16 mouse cellular contexts compared by ENCODE assay signal in genomic region chr8:46342272-46342671, GRCm38 (mm10). TPM values are rescaled to one million over a fixed set of nuclear protein-coding genes. Genes with fewer than 3 reads are reported as not detected.
DNase-seq lines count a peak whose midpoint lies in the region; ATAC-seq lines count a peak whose summit lies in the region.
"Had no signal": no experiment of that assay in that cellular context is flagged by ENCODE, and none has a peak within 500 bp of the region (broad histone marks: within the 10 kb centered on the region; RNA-seq: fewer than 3 reads in every experiment).

No protein-coding gene starts in this region.

- H3K4me2 ChIP-seq in embryonic facial prominence, embryonic 13.5 days = no peak overlapping the region
- H3K4me2 ChIP-seq in lung, embryonic 15.5 days = peak overlapping the region; percentile 36
- H3K4me2 ChIP-seq in stomach, embryonic 16.5 days (ENCODE audit: low read depth, low read length) = peak overlapping the region; percentile 25
- no peak overlapping the region for H3K4me2 ChIP-seq in hindbrain, embryonic 11.5 days (replicated peaks; ENCODE audit: low read depth, low read length)
- H3K4me2 ChIP-seq: forebrain, embryonic 15.5 days; liver, embryonic 13.5 days; neural tube, embryonic 13.5 days had no signal

- no peaks in the 10 kb centered on the region for H3K36me3 ChIP-seq in embryonic facial prominence, embryonic 13.5 days
- no peaks in the 10 kb centered on the region for H3K36me3 ChIP-seq in embryonic facial prominence, embryonic 10.5 days (replicated peaks)
- no peaks in the 10 kb centered on the region for H3K36me3 ChIP-seq in lung, embryonic 15.5 days
- H3K36me3 ChIP-seq in stomach, embryonic 16.5 days (ENCODE audit: control insufficient read depth, insufficient read depth, low read length) = no peaks in the 10 kb centered on the region
- H3K36me3 ChIP-seq in hindbrain, embryonic 11.5 days (ENCODE audit: control insufficient read depth, insufficient read depth, low read length) = no peaks in the 10 kb centered on the region
- H3K36me3 ChIP-seq: forebrain, embryonic 15.5 days; G1E; liver, embryonic 13.5 days; neural tube, embryonic 13.5 days had no signal

- H3K9me3 ChIP-seq in embryonic facial prominence, embryonic 13.5 days = no peaks in the 10 kb centered on the region
- no peaks in the 10 kb centered on the region for H3K9me3 ChIP-seq in embryonic facial prominence, embryonic 10.5 days
- H3K9me3 ChIP-seq in lung, embryonic 15.5 days = no peaks in the 10 kb centered on the region
- no peaks in the 10 kb centered on the region for H3K9me3 ChIP-seq in stomach, embryonic 16.5 days (replicated peaks; ENCODE audit: control insufficient read depth, low read length)
- no peaks in the 10 kb centered on the region for H3K9me3 ChIP-seq in hindbrain, embryonic 11.5 days (ENCODE audit: control insufficient read depth, low read length)
- H3K9me3 ChIP-seq: forebrain, embryonic 15.5 days; G1E; liver, embryonic 13.5 days; neural tube, embryonic 13.5 days had no signal

- no peaks in the 10 kb centered on the region for H3K4me1 ChIP-seq in embryonic facial prominence, embryonic 13.5 days
- peaks cover 6% of the 10 kb centered on the region for H3K4me1 ChIP-seq in embryonic facial prominence, embryonic 10.5 days
- peaks cover 7% of the 10 kb centered on the region; the same call in 1 of the 2 replicates for H3K4me1 ChIP-seq in lung, embryonic 15.5 days
- no peaks in the 10 kb centered on the region for H3K4me1 ChIP-seq in stomach, embryonic 16.5 days (ENCODE audit: control insufficient read depth, insufficient read depth, low read length)
- no peaks in the 10 kb centered on the region for H3K4me1 ChIP-seq in hindbrain, embryonic 11.5 days (replicated peaks; ENCODE audit: control insufficient read depth, insufficient read depth, low read length)
- H3K4me1 ChIP-seq: forebrain, embryonic 15.5 days; liver, embryonic 13.5 days; neural tube, embryonic 13.5 days had no signal

- no peaks in the 10 kb centered on the region for H3K27me3 ChIP-seq in embryonic facial prominence, embryonic 13.5 days
- H3K27me3 ChIP-seq in embryonic facial prominence, embryonic 10.5 days (replicated peaks; ENCODE audit: low read depth, poor library complexity, severe bottlenecking) = no peaks in the 10 kb centered on the region
- H3K27me3 ChIP-seq in lung, embryonic 15.5 days = no peaks in the 10 kb centered on the region
- H3K27me3 ChIP-seq in stomach, embryonic 16.5 days (ENCODE audit: control insufficient read depth, insufficient read depth, low read length) = no peaks in the 10 kb centered on the region
- no peaks in the 10 kb centered on the region for H3K27me3 ChIP-seq in hindbrain, embryonic 11.5 days (ENCODE audit: control insufficient read depth, insufficient read depth, low read length)
- H3K27me3 ChIP-seq: forebrain, embryonic 15.5 days; liver, embryonic 13.5 days; neural tube, embryonic 13.5 days had no signal

- H3K9ac ChIP-seq in embryonic facial prominence, embryonic 13.5 days = no peak overlapping the region
- no peak overlapping the region for H3K9ac ChIP-seq in lung, embryonic 15.5 days
- H3K9ac ChIP-seq in stomach, embryonic 16.5 days (ENCODE audit: low read length) = no peak overlapping the region; the same call in 1 of the 2 replicates
- H3K9ac ChIP-seq in hindbrain, embryonic 11.5 days (ENCODE audit: low read depth, low read length) = no peak overlapping the region
- H3K9ac ChIP-seq: forebrain, embryonic 15.5 days; liver, embryonic 13.5 days; neural tube, embryonic 13.5 days had no signal

- DNase-seq in embryonic facial prominence, embryonic 10.5 days (ENCODE audit: low spot score) = no peak
- DNase-seq in lung, postnatal 36 days = no peak
- peak; percentile 76 for DNase-seq in heart, postnatal 4 days
- no peak for DNase-seq in gastrocnemius, adult 8-10 months (ENCODE audit: low spot score in 2 of 2)
- no peak for DNase-seq in hindbrain, embryonic 11.5 days (ENCODE audit: low spot score)
- DNase-seq: kidney, adult 9 months; liver, embryonic 13.5 days; midbrain, embryonic 14.5 days had no signal

- no peak overlapping the region for H3K4me3 ChIP-seq in embryonic facial prominence, embryonic 13.5 days
- no peak overlapping the region for H3K4me3 ChIP-seq in embryonic facial prominence, embryonic 10.5 days
- no peak overlapping the region for H3K4me3 ChIP-seq in lung, embryonic 15.5 days
- no peak overlapping the region for H3K4me3 ChIP-seq in stomach, embryonic 16.5 days (replicated peaks; ENCODE audit: low read length)
- H3K4me3 ChIP-seq in hindbrain, embryonic 11.5 days (ENCODE audit: low read depth, low read length) = no peak overlapping the region
- H3K4me3 ChIP-seq: forebrain, embryonic 15.5 days; liver, embryonic 13.5 days; neural tube, embryonic 13.5 days had no signal

- 0 out of 2 replicates have a peak, but pooled peaks have one; percentile 59 for ATAC-seq in embryonic facial prominence, embryonic 13.5 days (ENCODE audit: insufficient number of reproducible peaks, insufficient read depth, low FRiP score, low TSS enrichment, low read depth)
- peak; percentile 85; the same call in 1 of the 2 replicates for ATAC-seq in lung, embryonic 15.5 days (ENCODE audit: borderline replicate concordance, extremely low read depth, low FRiP score, low TSS enrichment)
- no peak for ATAC-seq in stomach, embryonic 16.5 days (ENCODE audit: insufficient read depth, low FRiP score)
- no peak for ATAC-seq in hindbrain, embryonic 11.5 days (ENCODE audit: low FRiP score)
- ATAC-seq: forebrain, embryonic 15.5 days had no signal

- H3K27ac ChIP-seq in embryonic facial prominence, embryonic 13.5 days = no peak overlapping the region
- no peak overlapping the region for H3K27ac ChIP-seq in embryonic facial prominence, embryonic 10.5 days (replicated peaks)
- H3K27ac ChIP-seq in lung, embryonic 15.5 days = no peak overlapping the region
- no peak overlapping the region for H3K27ac ChIP-seq in stomach, embryonic 16.5 days (ENCODE audit: low read length)
- H3K27ac ChIP-seq in hindbrain, embryonic 11.5 days (ENCODE audit: low read depth, low read length) = no peak overlapping the region
- H3K27ac ChIP-seq: forebrain, embryonic 15.5 days; liver, embryonic 13.5 days; neural tube, embryonic 13.5 days had no signal

- WGBS in embryonic facial prominence, embryonic 13.5 days = 72% methylated on average over 13 of the region's 13 CpGs
- 87% methylated on average over 13 of the region's 13 CpGs for WGBS in embryonic facial prominence, embryonic 10.5 days
- 34% methylated on average over 13 of the region's 13 CpGs for WGBS in lung, embryonic 15.5 days
- 42% methylated on average over 13 of the region's 13 CpGs for WGBS in stomach, embryonic 16.5 days
- 89% methylated on average over 13 of the region's 13 CpGs for WGBS in hindbrain, embryonic 11.5 days

RNA-seq across cellular contexts. Expression of gene Helt, which starts 47.8 kb away (rescaled TPM):
- polyA plus RNA-seq in embryonic facial prominence, embryonic 13.5 days (2015; fragmentation: Nextera tagmentation; extraction: Ambion mirVana) = 0.48 TPM in 1 of 2 replicates, not detected in the other
- polyA plus RNA-seq in embryonic facial prominence, embryonic 10.5 days (2016; fragmentation: Nextera tagmentation; extraction: Ambion mirVana) = 0.36 and 0.64 TPM in 2 replicates
- polyA plus RNA-seq in lung, embryonic 15.5 days (2015; fragmentation: Nextera tagmentation; extraction: Ambion mirVana) = not detected in 2 replicates
- not detected for total RNA-seq in heart, postnatal 4 days (2021)
- polyA plus RNA-seq in stomach, embryonic 16.5 days (2015; fragmentation: Nextera tagmentation; extraction: Ambion mirVana) = not detected in 2 replicates
- 1 to 10 TPM in 2 of 4 experiments, under 1 TPM in 2; 0.75 to 1.7 (median 1.0) TPM for total RNA-seq in gastrocnemius, adult 8-10 months (2022)
- 0.60 and 1.1 TPM in 2 replicates for polyA plus RNA-seq in hindbrain, embryonic 11.5 days (2014; fragmentation: Nextera tagmentation; extraction: Ambion mirVana)
- total RNA-seq: layer of hippocampus, postnatal 14 days had no signal
- polyA plus RNA-seq: G1E; gonadal fat pad, adult 2 months had no signal

Comparison
In these comparisons a context has a peak if more than half of its experiments do, and no peak if none do; other contexts are left out.
1. ATAC-seq: peak in embryonic facial prominence, embryonic 13.5 days (single experiment) and lung, embryonic 15.5 days (single experiment); none in stomach, embryonic 16.5 days (single experiment) and hindbrain, embryonic 11.5 days (single experiment).
2. H3K4me2 ChIP-seq: peak in lung, embryonic 15.5 days (single experiment) and stomach, embryonic 16.5 days (single experiment); none in embryonic facial prominence, embryonic 13.5 days (single experiment) and hindbrain, embryonic 11.5 days (single experiment).